Mouse (Mus musculus): Measurements from ENCODE around the gene Gm21958. TPM values are rescaled to one million over a fixed set of nuclear protein-coding genes. Genes with fewer than 3 reads are reported as not detected.
A peak's percentile ranks its signal among the peaks of the same experiment; 100 is the strongest.

Gene Gm21958
- not detected for total RNA-seq (2021)

DNA sequence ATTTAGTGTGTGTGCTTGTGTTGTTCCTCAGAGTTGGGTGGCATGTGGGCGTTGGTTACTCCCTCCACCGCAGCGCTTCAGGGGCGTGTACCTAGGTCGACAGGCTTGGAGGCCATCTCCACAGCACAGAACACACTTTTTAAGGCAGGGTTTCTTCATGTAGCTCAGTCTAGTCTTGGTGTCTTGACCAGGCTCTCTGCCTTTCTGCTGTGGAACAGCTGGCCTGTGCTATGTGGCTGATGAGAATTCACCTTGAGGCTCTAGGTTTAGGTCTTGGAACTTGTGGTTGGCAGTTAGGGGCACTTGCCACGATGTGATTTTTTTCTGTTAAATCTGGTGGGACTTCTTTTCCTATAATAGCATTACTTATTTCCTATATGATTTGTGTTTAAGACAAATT is at the start of gene Gm21958:
TSS of gene Gm21958 (minus strand) at position 101 of the 400 bp plus-strand sequence.
- DNase-seq (ENCODE audit: extremely low spot score in 1 of 2, low spot score in 1 of 2): no peak

DNA sequence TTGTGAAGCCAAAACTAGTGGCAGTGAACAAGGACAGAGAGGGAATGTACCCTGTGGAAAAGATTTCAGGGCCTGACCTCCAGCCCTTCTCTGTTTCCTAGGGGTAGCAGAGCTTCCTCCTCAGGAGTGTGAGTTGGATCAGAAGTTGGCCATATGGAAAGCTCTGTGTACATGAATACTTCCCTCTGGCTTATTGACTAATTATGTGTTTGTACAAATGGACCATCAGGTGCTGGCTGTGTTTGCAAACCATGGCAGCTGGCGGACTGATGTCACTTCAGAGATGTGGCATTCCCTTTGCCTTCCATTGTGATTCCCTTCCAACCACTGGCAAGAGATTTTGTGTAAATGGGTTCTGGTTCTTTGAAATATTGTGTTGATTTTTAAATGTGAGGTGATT is 47.1 kb upstream of the Gm21958 start:
- no peak for DNase-seq (ENCODE audit: extremely low spot score in 1 of 2, low spot score in 1 of 2)

DNA sequence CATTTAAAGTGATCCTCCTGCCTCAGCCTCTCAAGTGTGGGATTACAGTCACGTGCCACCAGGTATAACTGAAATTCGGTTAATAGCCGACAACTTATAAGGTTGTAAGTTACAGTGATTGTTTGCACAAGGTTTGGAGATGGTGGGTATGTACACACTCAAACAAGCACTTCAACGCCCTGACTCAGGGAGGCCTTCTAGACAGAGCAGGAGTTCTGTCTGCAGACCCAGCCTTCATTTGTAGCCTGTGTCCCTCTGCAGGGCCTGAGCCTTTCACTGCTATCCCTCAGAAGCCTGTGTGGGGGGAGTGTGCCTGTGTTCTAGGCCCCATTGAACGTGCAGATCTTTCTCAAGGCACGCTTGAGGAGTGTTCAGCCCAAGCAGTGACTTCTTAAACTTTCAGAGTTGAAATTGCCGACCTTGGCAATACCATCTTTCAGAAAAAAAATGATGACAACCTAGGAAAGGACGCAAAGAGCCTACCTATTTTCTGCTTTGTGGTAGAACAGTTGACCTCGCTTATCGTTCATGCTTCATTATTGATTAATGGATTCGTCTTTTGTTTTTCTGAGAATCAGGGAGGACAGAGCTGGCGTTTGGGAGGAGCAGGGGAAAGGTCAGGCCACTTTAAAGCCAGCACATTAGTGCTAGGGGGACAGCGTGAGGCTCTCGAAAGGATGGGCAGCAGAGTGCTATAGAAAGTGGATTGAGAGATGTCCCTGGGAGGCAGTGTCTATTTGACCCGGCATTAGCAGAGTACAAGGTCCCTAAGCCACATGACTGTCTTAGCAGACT is 46.4 kb upstream of the Gm21958 start:
- no peak for DNase-seq (ENCODE audit: extremely low spot score in 1 of 2, low spot score in 1 of 2)

DNA sequence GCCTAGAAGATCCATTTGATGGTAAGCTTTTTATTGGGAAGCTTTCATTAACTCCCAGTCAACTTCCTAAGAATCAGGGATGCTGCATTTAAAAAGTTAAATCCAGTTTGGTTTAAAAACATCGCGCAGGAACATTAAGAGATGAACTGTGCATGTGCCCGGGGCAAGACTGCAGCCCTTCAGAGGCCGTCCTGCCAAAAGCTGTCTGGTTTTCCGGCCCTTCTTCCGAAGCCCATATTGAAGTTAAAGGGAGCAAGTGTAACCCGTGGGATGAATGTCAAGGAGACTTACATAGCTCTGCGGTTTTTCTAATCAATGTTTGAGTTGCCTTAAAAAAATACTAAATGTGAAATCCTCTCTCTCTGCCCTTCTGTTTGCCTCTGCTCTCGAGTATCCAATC is 45.1 kb upstream of the Gm21958 start:
- no peak for DNase-seq (ENCODE audit: extremely low spot score in 1 of 2, low spot score in 1 of 2)

- DNase-seq (ENCODE audit: extremely low spot score in 1 of 2, low spot score in 1 of 2): no peak
These were observed 43.3 kb upstream of the Gm21958 start for GRCm38 (mm10) chr3:54757446-54757845.

- DNase-seq (ENCODE audit: extremely low spot score in 1 of 2, low spot score in 1 of 2): peak; percentile 17 to 29
These were observed 41.9 kb upstream of the Gm21958 start for GRCm38 (mm10) chr3:54756058-54756457.

DNA sequence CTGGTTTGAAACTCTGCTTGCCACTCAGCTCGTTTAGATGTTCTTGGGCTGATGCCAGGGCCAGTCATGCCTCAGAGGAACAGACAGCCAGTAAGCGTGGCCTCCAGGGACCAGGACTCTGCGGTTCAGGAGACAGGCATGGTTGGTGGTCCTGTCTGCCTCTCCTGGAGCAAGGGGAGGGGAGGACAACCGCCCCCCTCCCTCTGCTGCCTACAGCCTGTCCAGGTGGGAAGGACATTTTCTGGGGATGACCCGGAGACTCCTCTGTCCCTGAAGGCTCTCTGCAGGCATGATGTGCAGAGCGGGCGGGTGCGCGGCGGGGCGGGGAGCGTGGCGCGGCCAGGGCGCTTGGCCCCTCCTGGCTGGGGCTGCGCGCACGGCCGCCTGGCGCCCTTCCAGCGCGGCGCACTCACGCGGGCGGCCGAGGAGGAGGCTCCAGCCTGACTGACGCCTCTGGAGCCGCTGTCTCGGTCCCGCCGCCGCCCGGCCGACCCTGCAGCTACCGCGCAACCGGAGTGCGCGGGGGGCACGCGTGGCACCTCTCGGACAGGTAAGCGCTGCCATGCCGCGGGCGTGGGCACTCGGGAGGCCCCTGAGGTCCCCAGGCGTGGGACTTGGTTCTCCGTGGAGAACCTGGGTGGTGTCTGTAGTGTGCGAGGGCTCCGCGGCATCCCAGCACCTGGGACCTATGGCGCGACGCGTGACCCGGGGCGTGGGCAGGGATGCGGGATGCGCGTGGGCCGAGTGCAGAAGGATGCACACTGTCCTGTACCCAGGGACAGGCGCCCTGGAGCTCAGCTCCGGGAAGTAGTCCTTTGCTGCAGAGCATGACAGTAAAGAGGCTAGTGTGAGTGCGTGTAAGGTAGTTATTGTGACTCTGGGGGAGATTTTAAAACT is 41.2 kb upstream of the Gm21958 start, which contains the start of gene Smad9:
TSS of gene Smad9 (plus strand) at position 438 of the 897 bp plus-strand sequence.
- DNase-seq (ENCODE audit: extremely low spot score in 1 of 2, low spot score in 1 of 2): peak; percentile 22 to 52

DNA sequence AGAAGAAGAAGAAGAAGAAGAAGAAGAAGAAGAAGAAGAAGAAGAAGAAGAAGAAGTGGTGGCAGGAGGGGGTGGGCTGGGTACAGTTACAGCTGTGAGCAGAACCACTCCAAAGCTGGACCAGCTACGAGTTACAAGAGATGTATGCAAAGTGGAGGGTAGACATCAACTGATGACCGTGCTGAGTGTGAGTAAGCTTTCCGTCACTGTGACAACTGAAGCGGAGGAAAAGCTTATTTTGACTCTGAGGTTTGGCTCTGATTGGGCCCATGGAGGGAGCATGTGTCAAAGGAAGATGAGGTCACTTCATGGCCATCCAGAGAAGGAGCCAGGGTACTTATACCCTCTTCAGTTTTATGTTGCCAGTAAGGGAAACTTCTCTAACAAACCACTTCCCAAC is 39.3 kb upstream of the Gm21958 start:
- no peak for DNase-seq (ENCODE audit: extremely low spot score in 1 of 2, low spot score in 1 of 2)

DNA sequence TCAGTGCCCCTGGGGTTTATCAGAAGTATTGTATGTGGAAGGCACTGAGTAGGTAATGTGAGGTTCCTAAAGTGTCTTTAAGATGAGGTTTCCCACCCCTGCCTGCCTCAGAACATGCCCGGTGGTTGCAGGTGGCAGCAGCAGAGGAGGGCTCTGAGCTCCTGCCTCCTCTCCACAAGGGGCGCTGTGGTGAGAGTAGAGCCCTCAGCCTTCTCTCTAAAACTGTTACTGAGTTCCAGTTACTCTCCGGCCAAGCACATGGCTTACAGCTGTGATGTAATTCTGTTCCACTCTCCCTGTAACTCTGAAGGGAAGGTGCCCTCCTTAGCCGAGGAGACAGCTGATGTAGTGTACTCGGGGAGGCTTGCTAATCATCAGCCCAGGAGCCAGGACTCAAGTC is 31.6 kb upstream of the Gm21958 start:
- DNase-seq (ENCODE audit: extremely low spot score in 1 of 2, low spot score in 1 of 2): peak in 1 of 2 experiments; percentile 27

DNA sequence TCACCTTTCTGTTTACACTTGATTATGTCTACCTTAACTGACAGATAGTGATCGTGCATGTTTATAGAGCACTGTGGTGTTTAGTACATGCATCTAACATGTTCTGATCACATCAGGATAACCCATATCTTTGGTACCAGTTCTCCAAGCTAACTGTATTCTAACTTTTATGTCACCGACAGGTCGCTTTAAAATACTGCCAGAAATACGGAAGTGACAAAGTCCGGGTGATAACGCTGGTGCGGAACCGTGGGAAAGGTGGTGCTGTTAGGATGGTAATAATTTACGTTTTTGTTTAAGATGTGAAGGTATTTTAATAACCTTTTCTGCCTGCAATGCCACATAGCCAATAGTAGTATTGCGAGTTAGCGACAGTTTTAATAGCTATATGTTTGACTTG is 27.8 kb upstream of the Gm21958 start:
- DNase-seq (ENCODE audit: extremely low spot score in 1 of 2, low spot score in 1 of 2): no peak

GRCm38 (mm10) chr3:54737317-54737716 is 23.2 kb upstream of the Gm21958 start:
- no peak for DNase-seq (ENCODE audit: extremely low spot score in 1 of 2, low spot score in 1 of 2)

DNA sequence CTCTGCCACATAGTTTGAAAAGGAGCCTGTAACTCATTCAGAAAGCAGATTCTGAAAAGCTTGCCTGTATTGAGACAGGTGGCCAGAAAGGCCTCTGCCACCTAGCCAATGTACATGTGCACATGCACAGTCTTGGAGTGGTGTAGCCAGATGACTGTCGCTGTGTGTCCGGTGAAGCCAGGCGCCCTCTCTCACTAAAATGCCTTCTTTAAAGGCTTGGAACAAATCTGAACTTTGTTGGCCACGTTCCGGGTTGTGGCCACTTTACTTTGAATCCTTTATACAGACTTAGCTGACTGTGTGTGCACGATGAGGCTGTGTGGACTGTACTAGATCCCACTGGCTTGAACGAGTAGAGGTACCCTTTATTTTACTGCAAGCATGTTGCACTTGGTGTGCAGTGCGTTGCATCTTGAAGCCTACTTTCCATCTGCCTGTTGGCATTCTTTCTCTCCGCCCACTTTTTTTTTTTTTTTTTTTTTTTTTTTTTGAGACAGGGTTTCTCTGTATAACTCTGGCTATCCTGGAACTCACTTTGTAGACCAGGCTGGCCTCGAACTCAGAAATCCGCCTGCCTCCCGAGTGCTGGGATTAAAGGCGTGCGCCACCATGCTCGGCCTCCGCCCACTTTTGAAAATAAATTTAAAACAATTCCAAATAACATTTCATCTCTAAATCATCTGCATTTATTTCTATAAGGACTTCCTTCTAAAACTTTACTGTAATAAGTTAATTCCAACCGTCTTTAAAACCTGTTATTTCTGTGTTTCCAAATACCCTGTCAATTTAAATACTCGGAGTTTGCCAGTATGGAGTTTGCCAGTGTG is 22.2 kb upstream of the Gm21958 start:
- DNase-seq (ENCODE audit: extremely low spot score in 1 of 2, low spot score in 1 of 2): no peak

GRCm38 (mm10) chr3:54735247-54736046 is 21.3 kb upstream of the Gm21958 start, which contains the start of the genes Exosc8 and Alg5:
Exosc8 (minus strand) TSS chr3:54735393.
Alg5 (plus strand) TSS chr3:54735539.
- DNase-seq (ENCODE audit: extremely low spot score in 1 of 2, low spot score in 1 of 2): peak; percentile 89 to 99

DNA sequence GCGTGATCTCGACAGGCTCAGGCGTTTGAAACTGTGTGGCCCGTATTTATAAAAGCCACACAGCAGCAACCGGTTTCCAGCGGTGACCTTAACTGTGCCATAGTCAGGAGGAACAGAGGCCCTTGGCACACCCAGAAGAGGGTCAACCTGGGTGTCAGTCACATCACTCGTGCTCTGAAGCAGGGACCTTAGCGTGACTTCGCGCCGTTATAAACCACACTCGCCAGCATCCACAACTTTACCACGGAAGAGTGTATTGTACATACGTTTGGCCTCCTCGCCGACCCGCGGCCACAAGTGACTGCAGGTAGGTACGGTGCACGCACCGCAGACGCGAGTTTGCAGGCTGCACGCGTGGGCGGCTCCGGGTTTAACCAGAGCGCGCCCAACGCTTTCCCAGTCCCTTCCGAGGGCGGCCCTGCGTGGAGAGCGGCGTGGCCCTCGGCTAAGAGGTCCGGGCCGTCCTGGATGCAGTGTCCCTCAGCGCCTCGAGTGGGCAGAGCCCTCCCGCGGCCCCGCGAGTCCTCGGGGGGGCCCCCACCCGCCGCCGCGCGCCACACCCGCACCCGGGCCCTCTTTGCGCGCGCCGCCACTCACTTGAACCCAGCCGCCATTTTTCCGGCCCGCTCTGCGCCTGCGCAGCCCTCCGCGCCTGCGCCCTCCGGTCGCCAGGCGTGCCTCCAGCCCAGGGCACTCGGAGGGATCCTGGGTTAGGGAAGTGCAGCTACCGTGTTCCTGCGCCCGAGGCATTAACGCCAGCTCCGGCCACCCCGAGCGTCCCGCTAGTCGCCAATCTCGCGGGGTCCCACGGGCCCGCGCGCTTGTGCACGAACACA is 20.5 kb upstream of the Gm21958 start:
- DNase-seq (ENCODE audit: extremely low spot score in 1 of 2, low spot score in 1 of 2): peak; percentile 90 to 91

DNA sequence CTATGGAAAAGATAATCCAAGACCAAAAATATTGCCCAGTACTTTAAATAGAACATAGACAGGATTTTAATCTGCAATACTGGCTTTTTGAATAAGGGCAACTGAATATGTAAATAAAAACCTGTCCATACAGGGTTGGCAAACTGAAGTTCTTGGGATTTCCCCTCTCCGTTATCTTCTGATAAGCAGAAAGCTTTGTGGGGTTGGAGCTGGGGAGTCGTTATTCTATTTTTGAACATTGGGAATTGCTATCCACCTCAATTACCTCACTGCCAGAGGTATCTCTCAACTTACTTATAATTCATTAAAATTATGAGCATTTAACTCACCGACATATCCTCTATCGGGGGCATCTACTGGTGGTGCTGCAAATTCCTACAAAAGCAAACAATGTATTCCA is 18.2 kb upstream of the Gm21958 start:
- no peak for DNase-seq (ENCODE audit: extremely low spot score in 1 of 2, low spot score in 1 of 2)

DNA sequence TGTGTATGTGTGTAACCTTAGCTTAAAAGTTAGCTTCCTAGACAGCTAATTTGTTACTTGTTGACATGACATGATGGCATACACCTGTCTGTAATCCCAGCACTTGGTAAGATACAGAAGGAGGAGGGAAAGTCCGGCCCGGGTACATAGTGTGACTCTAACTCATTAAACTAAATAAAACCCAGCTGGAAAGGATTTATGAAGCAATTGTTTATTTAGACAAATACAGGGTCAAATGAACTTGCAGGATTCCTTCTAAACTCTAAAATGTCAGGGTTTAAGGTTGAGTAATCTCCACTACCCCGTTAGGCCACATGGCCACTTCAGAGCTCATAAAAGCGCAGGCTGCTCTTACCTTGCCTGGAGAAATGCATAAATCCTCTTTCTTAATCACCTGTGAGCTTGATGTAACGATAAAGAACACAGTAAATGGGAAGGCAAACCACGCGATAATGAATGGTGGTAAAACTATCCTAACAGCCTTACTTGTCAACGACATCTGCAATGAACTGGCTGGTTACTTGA is 17.5 kb upstream of the Gm21958 start:
- DNase-seq (ENCODE audit: extremely low spot score in 1 of 2, low spot score in 1 of 2): no peak

GRCm38 (mm10) chr3:54728100-54728499 is 13.9 kb upstream of the Gm21958 start:
- DNase-seq (ENCODE audit: extremely low spot score in 1 of 2, low spot score in 1 of 2): no peak

DNA sequence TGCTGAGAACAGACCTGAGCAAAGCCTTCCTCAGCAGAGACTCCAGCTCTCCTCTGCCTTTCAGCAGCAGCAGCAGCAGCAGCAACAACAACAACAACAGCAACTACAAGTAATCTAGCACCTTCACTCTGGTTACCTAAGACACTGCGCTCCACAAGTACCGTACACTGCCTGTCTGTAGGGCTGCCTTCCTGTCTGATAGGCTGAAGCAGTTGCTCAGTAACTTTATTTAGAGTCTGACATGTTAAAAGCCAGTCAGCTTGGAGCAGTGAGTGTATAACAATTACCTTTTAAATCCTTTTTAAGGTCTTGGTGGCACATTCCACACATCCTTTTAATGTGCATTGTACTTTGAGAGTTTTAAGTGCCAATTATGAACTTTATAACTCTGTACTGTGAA is 13.4 kb upstream of the Gm21958 start:
- DNase-seq (ENCODE audit: extremely low spot score in 1 of 2, low spot score in 1 of 2): no peak

Measured in layer of hippocampus, postnatal 25 days (tissue).